Mouse (Mus musculus) embryo, embryonic 10 days (tissue): ENCODE measurements around the gene Med17.

Experiments used
- DNase-seq: peaks from one replicate; pipeline ENCODE4 v3.0.0-alpha.2; 2015; ENCODE audit warnings: low spot score

Gene Med17

GRCm38 (mm10) chr9:15288402-15288801 lies 8.7 kb upstream of the Med17 start:
- no peak for DNase-seq

GRCm38 (mm10) chr9:15287846-15288245 lies 8.1 kb upstream of the Med17 start:
- no peak for DNase-seq

- no peak for DNase-seq
Observed at GRCm38 (mm10) chr9:15285443-15285842, 5.7 kb upstream of the Med17 start.

- DNase-seq = no peak
Observed at GRCm38 (mm10) chr9:15280491-15280879, 754 bp upstream of the Med17 start.

- no peak for DNase-seq
Observed at GRCm38 (mm10) chr9:15279139-15279648, 537 bp downstream of the Med17 start.

GRCm38 (mm10) chr9:15278343-15278742 lies 1.4 kb downstream of the Med17 start:
- DNase-seq = no peak

GRCm38 (mm10) chr9:15276855-15277254 lies 2.9 kb downstream of the Med17 start:
- no peak for DNase-seq

- DNase-seq = no peak
Observed at GRCm38 (mm10) chr9:15273981-15274380, 5.8 kb downstream of the Med17 start.

- DNase-seq = no peak
Observed at GRCm38 (mm10) chr9:15263487-15263886, 16.2 kb downstream of the Med17 start.

- no peak for DNase-seq
Observed at GRCm38 (mm10) chr9:15261980-15262379, 17.8 kb downstream of the Med17 start.

- no peak for DNase-seq
Observed at GRCm38 (mm10) chr9:15256214-15256613, 23.5 kb downstream of the Med17 start.

- no peak for DNase-seq
Observed at GRCm38 (mm10) chr9:15254501-15254900, 25.2 kb downstream of the Med17 start.

- DNase-seq = no peak
Observed at GRCm38 (mm10) chr9:15252196-15252595, 27.5 kb downstream of the Med17 start.

- DNase-seq = no peak
Observed at GRCm38 (mm10) chr9:15250376-15250775, 29.4 kb downstream of the Med17 start.

- no peak for DNase-seq
Observed at GRCm38 (mm10) chr9:15245319-15246075, 34.2 kb downstream of the Med17 start.

GRCm38 (mm10) chr9:15242130-15242529 lies 37.6 kb downstream of the Med17 start:
- DNase-seq = no peak

- peak; percentile 82 for DNase-seq
Observed at GRCm38 (mm10) chr9:15241596-15241939, 38.2 kb downstream of the Med17 start.

GRCm38 (mm10) chr9:15240863-15241595 lies 38.7 kb downstream of the Med17 start:
- DNase-seq = no peak

GRCm38 (mm10) chr9:15240006-15240405 lies 39.7 kb downstream of the Med17 start:
- no peak for DNase-seq

- peak; percentile 75 for DNase-seq
Observed at GRCm38 (mm10) chr9:15239042-15239925, 40.4 kb downstream of the Med17 start, which contains the start of gene Vstm5. Vstm5 (plus strand) TSS chr9:15239045.

GRCm38 (mm10) chr9:15238297-15238990 lies 41.3 kb downstream of the Med17 start:
- no peak for DNase-seq
